Mouse (Mus musculus) 3134 (cell line): ENCODE measurements around the gene Zfp444.
"Not testable (repeated sequence)": the region's sequence is repeated elsewhere in the genome, so short reads cannot be mapped to it uniquely, and the experiment has no call there.

ENCODE experiments used
- DNase-seq: peaks from one replicate; pipeline ENCODE4 v3.0.0-alpha.2; 2011; ENCODE audit warnings: low spot score; ENCODE audit not compliant: insufficient read length; ENCODE audit errors: extremely low read depth

Zfp444 gene

GRCm38 (mm10) chr7:6204200-6204599 is 32.2 kb downstream of the Zfp444 start:
- DNase-seq: no peak

- no peak for DNase-seq
Observed at GRCm38 (mm10) chr7:6213144-6213543, 41.1 kb downstream of the Zfp444 start.

- not testable (repeated sequence) for DNase-seq
Observed at GRCm38 (mm10) chr7:6214691-6215090, 42.7 kb downstream of the Zfp444 start.

- no peak for DNase-seq
Observed at GRCm38 (mm10) chr7:6220147-6220546, 48.1 kb downstream of the Zfp444 start.

- DNase-seq: no peak
Observed at GRCm38 (mm10) chr7:6221978-6222377, 50.0 kb downstream of the Zfp444 start, which contains the start of gene Zscan5b. Zscan5b (plus strand) TSS chr7:6222278.

GRCm38 (mm10) chr7:6228491-6228890 is 56.5 kb downstream of the Zfp444 start:
- not testable (repeated sequence) for DNase-seq

GRCm38 (mm10) chr7:6239787-6240186 is 67.8 kb downstream of the Zfp444 start:
- DNase-seq: no peak

- DNase-seq: not testable (repeated sequence)
Observed at GRCm38 (mm10) chr7:6240841-6241425, 68.9 kb downstream of the Zfp444 start.
